In genomic region chr10:38553688-38554680, GRCm38 (mm10) we compare ENCODE assay signal across 8 mouse cellular contexts.
DNase-seq lines count a peak whose midpoint lies in the region; ATAC-seq and TF ChIP-seq lines count a peak whose summit lies in the region.

No protein-coding gene starts in this region.

- H3K27ac ChIP-seq in MEL (ENCODE audit: control insufficient read depth, low read depth, low read length) = no peak overlapping the region
- H3K27ac ChIP-seq in hindbrain, postnatal 0 days = peak overlapping the region; percentile 82
- H3K27ac ChIP-seq in limb, embryonic 11.5 days (replicated peaks; ENCODE audit: low read depth, low read length) = peak overlapping the region; percentile 65; the same call in 1 of the 2 replicates
- peak overlapping the region; percentile 90 for H3K27ac ChIP-seq in midbrain, embryonic 15.5 days
- no peak overlapping the region for H3K27ac ChIP-seq in stomach, postnatal 0 days (replicated peaks)

- no peaks in the 10 kb centered on the region for H3K27me3 ChIP-seq in MEL (ENCODE audit: control insufficient read depth in 1 of 2, insufficient read depth in 2 of 2, low read length in 2 of 2)
- H3K27me3 ChIP-seq in hindbrain, postnatal 0 days (ENCODE audit: insufficient read depth, low read length) = no peaks in the 10 kb centered on the region
- no peaks in the 10 kb centered on the region for H3K27me3 ChIP-seq in limb, embryonic 11.5 days (ENCODE audit: control insufficient read depth, insufficient read depth, low read length)
- H3K27me3 ChIP-seq in midbrain, embryonic 15.5 days (replicated peaks) = no peaks in the 10 kb centered on the region
- no peaks in the 10 kb centered on the region for H3K27me3 ChIP-seq in stomach, postnatal 0 days (ENCODE audit: control insufficient read depth, insufficient read depth, low read length)

- H3K4me1 ChIP-seq in MEL (ENCODE audit: control insufficient read depth in 1 of 2, insufficient read depth in 2 of 2, low read length in 2 of 2) = no peaks in the 10 kb centered on the region
- no peaks in the 10 kb centered on the region; the same call in 1 of the 2 replicates for H3K4me1 ChIP-seq in hindbrain, postnatal 0 days (ENCODE audit: insufficient read depth, low read length)
- 0 out of 2 replicates have a peak, but pooled peaks cover 4% of the 10 kb centered on the region for H3K4me1 ChIP-seq in limb, embryonic 11.5 days (ENCODE audit: control insufficient read depth, insufficient read depth, low read length)
- H3K4me1 ChIP-seq in midbrain, embryonic 15.5 days = peaks cover 12% of the 10 kb centered on the region
- no peaks in the 10 kb centered on the region for H3K4me1 ChIP-seq in stomach, postnatal 0 days (replicated peaks; ENCODE audit: control insufficient read depth, insufficient read depth)

- no peak for DNase-seq in MEL (ENCODE audit: low read depth, low spot score)
- DNase-seq in cerebellum, adult 9-11 months = peak; percentile 16
- peak; percentile 16 to 37 for DNase-seq in frontal cortex, postnatal 14 days (ENCODE audit: low spot score in 2 of 2)
- peak; percentile 86 for DNase-seq in hindbrain, postnatal 0 days (ENCODE audit: low spot score)
- peak; percentile 62 for DNase-seq in limb, embryonic 11.5 days (ENCODE audit: low spot score)
- DNase-seq in stomach, postnatal 0 days (ENCODE audit: low spot score) = peak; percentile 18
- no peak for DNase-seq in c-Kit-positive CD71-positive TER-119-positive erythroid progenitor cells, embryonic 14.5 days (ENCODE audit: low spot score)

- H3K36me3 ChIP-seq in MEL (ENCODE audit: control insufficient read depth in 1 of 2, insufficient read depth in 2 of 2, low read length in 2 of 2) = no peaks in the 10 kb centered on the region
- H3K36me3 ChIP-seq in hindbrain, postnatal 0 days (ENCODE audit: insufficient read depth, low read length) = no peaks in the 10 kb centered on the region
- H3K36me3 ChIP-seq in limb, embryonic 11.5 days (ENCODE audit: control insufficient read depth, insufficient read depth, low read length) = no peaks in the 10 kb centered on the region
- no peaks in the 10 kb centered on the region for H3K36me3 ChIP-seq in midbrain, embryonic 15.5 days (replicated peaks)
- H3K36me3 ChIP-seq in stomach, postnatal 0 days (ENCODE audit: control insufficient read depth, insufficient read depth, low read length) = no peaks in the 10 kb centered on the region

- H3K4me2 ChIP-seq in hindbrain, postnatal 0 days (ENCODE audit: low read depth, low read length) = peak overlapping the region; percentile 41
- H3K4me2 ChIP-seq in limb, embryonic 11.5 days (ENCODE audit: low read depth, severe bottlenecking) = peak overlapping the region; percentile 43
- H3K4me2 ChIP-seq in midbrain, embryonic 15.5 days = peak overlapping the region; percentile 49
- H3K4me2 ChIP-seq in stomach, postnatal 0 days (replicated peaks; ENCODE audit: low read depth) = peak overlapping the region; percentile 51

- H3K9ac ChIP-seq in MEL (ENCODE audit: control insufficient read depth, low read depth, low read length, poor library complexity, severe bottlenecking) = no peak overlapping the region
- H3K9ac ChIP-seq in hindbrain, postnatal 0 days (replicated peaks; ENCODE audit: low read length) = peak overlapping the region; percentile 35; the same call in 1 of the 2 replicates
- H3K9ac ChIP-seq in limb, embryonic 11.5 days (ENCODE audit: low read length) = peak overlapping the region; percentile 38
- H3K9ac ChIP-seq in midbrain, embryonic 15.5 days = peak overlapping the region; percentile 46
- peak overlapping the region; percentile 18; the same call in 1 of the 2 replicates for H3K9ac ChIP-seq in stomach, postnatal 0 days (ENCODE audit: low read length)

- WGBS in hindbrain, postnatal 0 days = 4% methylated on average over 18 of the region's 18 CpGs
- WGBS in limb, embryonic 11.5 days = 12% methylated on average over 18 of the region's 18 CpGs
- 2% methylated on average over 18 of the region's 18 CpGs for WGBS in midbrain, embryonic 15.5 days
- WGBS in stomach, postnatal 0 days = 12% methylated on average over 18 of the region's 18 CpGs

- H3K4me3 ChIP-seq in MEL (ENCODE audit: control insufficient read depth in 1 of 2, insufficient read depth in 1 of 2, low read depth in 2 of 2, low read length in 2 of 2) = no peak overlapping the region
- H3K4me3 ChIP-seq in hindbrain, postnatal 0 days (ENCODE audit: low read length) = peak overlapping the region; percentile 19
- 0 out of 2 replicates have a peak overlapping the region, but pooled peaks have one; percentile 6 for H3K4me3 ChIP-seq in limb, embryonic 11.5 days (ENCODE audit: low read depth, low read length)
- H3K4me3 ChIP-seq in midbrain, embryonic 15.5 days = peak overlapping the region; percentile 38
- H3K4me3 ChIP-seq in stomach, postnatal 0 days (ENCODE audit: low read depth, low read length) = peak overlapping the region; percentile 26

- no peaks in the 10 kb centered on the region for H3K9me3 ChIP-seq in MEL (replicated peaks; ENCODE audit: insufficient read depth, low read length)
- no peaks in the 10 kb centered on the region for H3K9me3 ChIP-seq in hindbrain, postnatal 0 days (ENCODE audit: low read length)
- no peaks in the 10 kb centered on the region for H3K9me3 ChIP-seq in limb, embryonic 11.5 days (ENCODE audit: control insufficient read depth, low read length)
- no peaks in the 10 kb centered on the region for H3K9me3 ChIP-seq in midbrain, embryonic 15.5 days
- no peaks in the 10 kb centered on the region for H3K9me3 ChIP-seq in stomach, postnatal 0 days (ENCODE audit: control insufficient read depth, low read length)

- peak; percentile 96 for ATAC-seq in hindbrain, postnatal 0 days
- ATAC-seq in limb, embryonic 11.5 days (ENCODE audit: insufficient number of reproducible peaks, low FRiP score, low TSS enrichment, low read depth) = peak; percentile 85
- ATAC-seq in midbrain, embryonic 15.5 days (replicated peaks) = peak; percentile 96
- no peak for ATAC-seq in stomach, postnatal 0 days (ENCODE audit: low FRiP score, low TSS enrichment)

- TF ChIP-seq CTCF in MEL (IDR thresholded peaks at IDR 0.05 in 2 of 3, conservative IDR thresholded peaks at IDR 0.05 in 1 of 3; ENCODE audit: control insufficient read depth in 1 of 3, insufficient read depth in 1 of 3, low read depth in 2 of 3, low read length in 3 of 3, poor library complexity in 1 of 3, severe bottlenecking in 1 of 3) = no peak; a peak in 1 of 6 replicates
- TF ChIP-seq CTCF in hindbrain, postnatal 0 days (IDR thresholded peaks at IDR 0.05; ENCODE audit: low read depth) = peak; percentile 69
- TF ChIP-seq CTCF in stomach, postnatal 0 days (IDR thresholded peaks at IDR 0.05; ENCODE audit: low read depth) = peak; percentile 69

- TF ChIP-seq RAD21 in MEL (IDR thresholded peaks at IDR 0.05; ENCODE audit: low read depth, low read length) = peak; percentile 4

- no peak for TF ChIP-seq POLR2A in MEL (IDR thresholded peaks at IDR 0.05; ENCODE audit: control insufficient read depth in 1 of 2, insufficient read depth in 1 of 2, low read depth in 1 of 2, low read length in 2 of 2, poor library complexity in 1 of 2)

- no peaks in the 10 kb centered on the region for H3K79me2 ChIP-seq in MEL (ENCODE audit: control insufficient read depth, insufficient read depth, low read length, poor library complexity)

- TF ChIP-seq EP300 in MEL (IDR thresholded peaks at IDR 0.05; ENCODE audit: low read depth in 1 of 2, low read length in 2 of 2) = no peak
- peak; percentile 25 for TF ChIP-seq EP300 in stomach, postnatal 0 days (optimal IDR thresholded peaks at IDR 0.05)

TF ChIP-seq in MEL, 35 proteins besides CTCF, POLR2A, EP300 and RAD21:
- no peak for TF ChIP-seq POLR2AphosphoS5 (IDR thresholded peaks at IDR 0.05; ENCODE audit: borderline replicate concordance, low read depth, low read length)
- 0 out of 2 replicates have a peak, but pooled peaks have one; percentile 16 for TF ChIP-seq SMC3 (IDR thresholded peaks at IDR 0.05; ENCODE audit: low read depth, low read length)
- TF ChIP-seq USF2 (IDR thresholded peaks at IDR 0.05; ENCODE audit: borderline replicate concordance in 1 of 2, insufficient read depth in 1 of 2, low read depth in 1 of 2, low read length in 2 of 2) = no peak
- TF ChIP-seq CHD1 (IDR thresholded peaks at IDR 0.05; ENCODE audit: low read depth, low read length) = no peak

Comparison
In these comparisons a context has a peak if more than half of its experiments do, and no peak if none do; other contexts are left out.
1. DNase-seq: peak in cerebellum, adult 9-11 months (single experiment), frontal cortex, postnatal 14 days (2 of 2), hindbrain, postnatal 0 days (single experiment), limb, embryonic 11.5 days (single experiment) and stomach, postnatal 0 days (single experiment); none in MEL (single experiment) and c-Kit-positive CD71-positive TER-119-positive erythroid progenitor cells, embryonic 14.5 days (single experiment).
2. H3K27ac ChIP-seq: peak in hindbrain, postnatal 0 days (single experiment), limb, embryonic 11.5 days (single experiment) and midbrain, embryonic 15.5 days (single experiment); none in MEL (single experiment) and stomach, postnatal 0 days (single experiment).
3. H3K4me3 ChIP-seq: peak in hindbrain, postnatal 0 days (single experiment), limb, embryonic 11.5 days (single experiment), midbrain, embryonic 15.5 days (single experiment) and stomach, postnatal 0 days (single experiment); none in MEL (0 of 2).
4. CTCF ChIP-seq: peak in hindbrain, postnatal 0 days (single experiment) and stomach, postnatal 0 days (single experiment); none in MEL (0 of 3).
5. Peak in every context shown above with its lines, with median percentiles within 50 percentile points of each other: H3K4me2 ChIP-seq.